Mouse (Mus musculus): Measurements from ENCODE around the gene Mef2c. TPM values are rescaled to one million over a fixed set of nuclear protein-coding genes. Genes with fewer than 3 reads are reported as not detected.

The Mef2c gene
- polyA plus RNA-seq, 1 experiment from 2014 or later = 29.8 TPM

DNA sequence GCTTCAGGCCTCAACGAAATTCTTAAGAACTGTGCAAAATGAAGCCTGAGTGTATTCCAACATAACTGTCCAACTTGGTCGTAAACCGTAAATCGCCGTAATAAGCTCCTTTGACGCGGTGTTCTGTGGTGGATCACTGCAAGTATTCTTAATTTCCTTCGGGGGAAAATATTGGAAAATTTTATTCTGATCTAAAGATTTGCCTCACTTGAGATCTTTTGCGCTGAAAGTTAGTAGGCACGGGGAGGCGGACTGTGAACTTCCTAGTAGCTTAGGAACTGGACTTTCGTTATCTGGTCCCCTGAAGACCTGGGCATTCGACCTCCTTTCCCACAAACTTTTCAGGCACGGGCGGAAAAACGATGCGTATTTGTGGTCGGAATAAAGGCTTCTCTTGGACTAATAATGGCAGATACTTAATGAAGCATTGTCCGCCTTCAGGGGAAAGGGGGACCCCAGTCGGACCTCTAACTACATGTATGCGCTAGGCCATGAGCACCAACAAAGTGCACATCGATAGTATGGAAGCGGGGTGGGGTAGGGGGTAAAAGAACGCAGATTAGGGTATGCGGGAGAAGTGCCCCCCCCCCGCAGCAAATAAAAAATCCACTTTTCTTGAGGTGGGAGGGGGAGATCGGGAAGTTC, 212.3 kb downstream of the Mef2c start:
- H3K9me3 ChIP-seq (replicated peaks; ENCODE audit: control insufficient read depth, low read length) = no peaks in the 10 kb centered on the region
- H3K4me2 ChIP-seq (ENCODE audit: low read depth, low read length) = no peak overlapping the region
- H3K4me3 ChIP-seq (ENCODE audit: low read depth, low read length) = peak overlapping the region; percentile 11; the same call in 1 of the 2 replicates
- WGBS = 4% methylated on average over 27 of the region's 27 CpGs
- no peak for ATAC-seq (replicated peaks; ENCODE audit: insufficient number of reproducible peaks, low FRiP score, low TSS enrichment, low read depth)
- H3K4me1 ChIP-seq (ENCODE audit: control insufficient read depth, insufficient read depth, low read length) = no peaks in the 10 kb centered on the region
- H3K27me3 ChIP-seq (ENCODE audit: control insufficient read depth, insufficient read depth, low read length) = peaks cover 57% of the 10 kb centered on the region
- no peak overlapping the region for H3K27ac ChIP-seq (replicated peaks; ENCODE audit: low read depth, low read length)
- H3K9ac ChIP-seq (replicated peaks; ENCODE audit: low read length) = no peak overlapping the region; the same call in 1 of the 2 replicates
- peak; percentile 24 for DNase-seq (ENCODE audit: low spot score)
- H3K36me3 ChIP-seq (replicated peaks; ENCODE audit: control insufficient read depth, insufficient read depth, low read depth, low read length) = no peaks in the 10 kb centered on the region

All from embryonic facial prominence, embryonic 11.5 days (tissue).